Mouse (Mus musculus): ENCODE measurements at regions not wholly inside any gene's neighbourhood (a gene's known extent, or its start where the extent isn't known, plus 50 kb on each side); places are given as distances from the start of the nearest gene placed in this dataset.

- Histone ChIP-seq H3K9ac (ENCODE audit: low read length) (no peak overlapping the region), H3K4me3 (ENCODE audit: low read depth, low read length) (no peak overlapping the region), H3K27ac (ENCODE audit: low read depth) (no peak overlapping the region), H3K4me1 (replicated peaks; ENCODE audit: control insufficient read depth, insufficient read depth, low read length) (no peaks in the 10 kb centered on the region), H3K4me2 (ENCODE audit: low read length) (no peak overlapping the region), H3K27me3 (replicated peaks; ENCODE audit: control insufficient read depth, insufficient read depth, low read length) (no peaks in the 10 kb centered on the region), H3K9me3 (ENCODE audit: control insufficient read depth, low read length) (no peaks in the 10 kb centered on the region), H3K36me3 (ENCODE audit: control insufficient read depth, insufficient read depth, low read length) (no peaks in the 10 kb centered on the region)
- no peak for DNase-seq (ENCODE audit: low spot score)
- 93% methylated on average over 1 of the region's 1 CpGs for whole genome bisulfite sequencing
- ATAC-seq (replicated peaks; ENCODE audit: low FRiP score, low TSS enrichment, low read depth) = no peak
These were observed 849.5 kb upstream of the Chrm3 start for GRCm38 (mm10) chr13:11210109-11210508.

GRCm38 (mm10) chr13:11205216-11205786 is 844.7 kb upstream of the Chrm3 start:
- ATAC-seq (replicated peaks; ENCODE audit: low FRiP score, low TSS enrichment, low read depth) (no peak), DNase-seq (ENCODE audit: low spot score) (no peak)
- Histone ChIP-seq H3K4me1 (replicated peaks; ENCODE audit: control insufficient read depth, insufficient read depth, low read length) (no peaks in the 10 kb centered on the region), H3K9ac (ENCODE audit: low read length) (no peak overlapping the region), H3K9me3 (ENCODE audit: control insufficient read depth, low read length) (no peaks in the 10 kb centered on the region), H3K4me3 (ENCODE audit: low read depth, low read length) (no peak overlapping the region), H3K36me3 (ENCODE audit: control insufficient read depth, insufficient read depth, low read length) (no peaks in the 10 kb centered on the region), H3K4me2 (ENCODE audit: low read length) (no peak overlapping the region), H3K27me3 (replicated peaks; ENCODE audit: control insufficient read depth, insufficient read depth, low read length) (no peaks in the 10 kb centered on the region), H3K27ac (ENCODE audit: low read depth) (no peak overlapping the region)
- WGBS = 89% methylated on average over 6 of the region's 6 CpGs

- H3K4me2 ChIP-seq (ENCODE audit: low read length) = no peak overlapping the region
- H3K36me3 ChIP-seq (ENCODE audit: control insufficient read depth, insufficient read depth, low read length) = no peaks in the 10 kb centered on the region
- no peak overlapping the region for H3K27ac ChIP-seq (ENCODE audit: low read depth)
- no peaks in the 10 kb centered on the region for H3K27me3 ChIP-seq (replicated peaks; ENCODE audit: control insufficient read depth, insufficient read depth, low read length)
- H3K9ac ChIP-seq (ENCODE audit: low read length) = no peak overlapping the region
- H3K4me1 ChIP-seq (replicated peaks; ENCODE audit: control insufficient read depth, insufficient read depth, low read length) = no peaks in the 10 kb centered on the region
- no peak overlapping the region for H3K4me3 ChIP-seq (ENCODE audit: low read depth, low read length)
- no peak for DNase-seq (ENCODE audit: low spot score)
- no peak for ATAC-seq (replicated peaks; ENCODE audit: low FRiP score, low TSS enrichment, low read depth)
- H3K9me3 ChIP-seq (ENCODE audit: control insufficient read depth, low read length) = no peaks in the 10 kb centered on the region
These were observed 841.3 kb upstream of the Chrm3 start for GRCm38 (mm10) chr13:11201978-11202377.

GRCm38 (mm10) chr13:11192471-11192870 is 831.8 kb upstream of the Chrm3 start:
- DNase-seq (ENCODE audit: low spot score) (no peak), ATAC-seq (replicated peaks; ENCODE audit: low FRiP score, low TSS enrichment, low read depth) (no peak)
- Histone ChIP-seq H3K36me3 (ENCODE audit: control insufficient read depth, insufficient read depth, low read length) (no peaks in the 10 kb centered on the region), H3K4me3 (ENCODE audit: low read depth, low read length) (no peak overlapping the region), H3K27me3 (replicated peaks; ENCODE audit: control insufficient read depth, insufficient read depth, low read length) (no peaks in the 10 kb centered on the region), H3K4me2 (ENCODE audit: low read length) (no peak overlapping the region), H3K27ac (ENCODE audit: low read depth) (no peak overlapping the region), H3K9ac (ENCODE audit: low read length) (no peak overlapping the region), H3K9me3 (ENCODE audit: control insufficient read depth, low read length) (no peaks in the 10 kb centered on the region), H3K4me1 (replicated peaks; ENCODE audit: control insufficient read depth, insufficient read depth, low read length) (no peaks in the 10 kb centered on the region)
- WGBS = 64% methylated on average over 8 of the region's 8 CpGs

- no peak overlapping the region for H3K4me2 ChIP-seq (ENCODE audit: low read length)
- DNase-seq (ENCODE audit: low spot score) = no peak
- H3K9me3 ChIP-seq (ENCODE audit: control insufficient read depth, low read length) = no peaks in the 10 kb centered on the region
- H3K27ac ChIP-seq (ENCODE audit: low read depth) = no peak overlapping the region
- H3K36me3 ChIP-seq (ENCODE audit: control insufficient read depth, insufficient read depth, low read length) = no peaks in the 10 kb centered on the region
- no peak for ATAC-seq (replicated peaks; ENCODE audit: low FRiP score, low TSS enrichment, low read depth)
- H3K4me3 ChIP-seq (ENCODE audit: low read depth, low read length) = no peak overlapping the region
- no peaks in the 10 kb centered on the region for H3K4me1 ChIP-seq (replicated peaks; ENCODE audit: control insufficient read depth, insufficient read depth, low read length)
- H3K9ac ChIP-seq (ENCODE audit: low read length) = no peak overlapping the region
- H3K27me3 ChIP-seq (replicated peaks; ENCODE audit: control insufficient read depth, insufficient read depth, low read length) = no peaks in the 10 kb centered on the region
These were observed 820.5 kb upstream of the Chrm3 start for GRCm38 (mm10) chr13:11181191-11181590.

- WGBS = 79% methylated on average over 1 of the region's 1 CpGs
- Histone ChIP-seq H3K27me3 (replicated peaks; ENCODE audit: control insufficient read depth, insufficient read depth, low read length) (no peaks in the 10 kb centered on the region), H3K9ac (ENCODE audit: low read length) (no peak overlapping the region), H3K27ac (ENCODE audit: low read depth) (no peak overlapping the region), H3K36me3 (ENCODE audit: control insufficient read depth, insufficient read depth, low read length) (no peaks in the 10 kb centered on the region), H3K9me3 (ENCODE audit: control insufficient read depth, low read length) (no peaks in the 10 kb centered on the region), H3K4me3 (ENCODE audit: low read depth, low read length) (no peak overlapping the region), H3K4me1 (replicated peaks; ENCODE audit: control insufficient read depth, insufficient read depth, low read length) (no peaks in the 10 kb centered on the region), H3K4me2 (ENCODE audit: low read length) (no peak overlapping the region)
- DNase-seq (ENCODE audit: low spot score) = no peak
- ATAC-seq (replicated peaks; ENCODE audit: low FRiP score, low TSS enrichment, low read depth) = no peak
These were observed 819.7 kb upstream of the Chrm3 start for GRCm38 (mm10) chr13:11180356-11180755.

- no peak for DNase-seq (ENCODE audit: low spot score)
- Histone ChIP-seq H3K27ac (ENCODE audit: low read depth) (no peak overlapping the region), H3K9me3 (ENCODE audit: control insufficient read depth, low read length) (no peaks in the 10 kb centered on the region), H3K4me1 (replicated peaks; ENCODE audit: control insufficient read depth, insufficient read depth, low read length) (no peaks in the 10 kb centered on the region), H3K36me3 (ENCODE audit: control insufficient read depth, insufficient read depth, low read length) (no peaks in the 10 kb centered on the region), H3K4me3 (ENCODE audit: low read depth, low read length) (no peak overlapping the region), H3K27me3 (replicated peaks; ENCODE audit: control insufficient read depth, insufficient read depth, low read length) (no peaks in the 10 kb centered on the region), H3K9ac (ENCODE audit: low read length) (no peak overlapping the region), H3K4me2 (ENCODE audit: low read length) (no peak overlapping the region)
- WGBS = 92% methylated on average over 2 of the region's 2 CpGs
- ATAC-seq (replicated peaks; ENCODE audit: low FRiP score, low TSS enrichment, low read depth) = no peak
These were observed 817.9 kb upstream of the Chrm3 start for GRCm38 (mm10) chr13:11178586-11178985.

GRCm38 (mm10) chr13:11177642-11178420 is 817.2 kb upstream of the Chrm3 start:
- H3K9ac ChIP-seq (ENCODE audit: low read length) = no peak overlapping the region
- no peak for ATAC-seq (replicated peaks; ENCODE audit: low FRiP score, low TSS enrichment, low read depth)
- H3K4me2 ChIP-seq (ENCODE audit: low read length) = no peak overlapping the region
- no peaks in the 10 kb centered on the region for H3K4me1 ChIP-seq (replicated peaks; ENCODE audit: control insufficient read depth, insufficient read depth, low read length)
- WGBS = 77% methylated on average over 6 of the region's 6 CpGs
- no peak overlapping the region for H3K27ac ChIP-seq (ENCODE audit: low read depth)
- H3K27me3 ChIP-seq (replicated peaks; ENCODE audit: control insufficient read depth, insufficient read depth, low read length) = no peaks in the 10 kb centered on the region
- no peak for DNase-seq (ENCODE audit: low spot score)
- H3K4me3 ChIP-seq (ENCODE audit: low read depth, low read length) = no peak overlapping the region
- H3K9me3 ChIP-seq (ENCODE audit: control insufficient read depth, low read length) = no peaks in the 10 kb centered on the region
- no peaks in the 10 kb centered on the region for H3K36me3 ChIP-seq (ENCODE audit: control insufficient read depth, insufficient read depth, low read length)

GRCm38 (mm10) chr13:11167115-11167514 is 806.5 kb upstream of the Chrm3 start:
- H3K9ac ChIP-seq (ENCODE audit: low read length) = no peak overlapping the region
- no peak for DNase-seq (ENCODE audit: low spot score)
- H3K27ac ChIP-seq (ENCODE audit: low read depth) = no peak overlapping the region
- WGBS = 67% methylated on average over 5 of the region's 5 CpGs
- ATAC-seq (replicated peaks; ENCODE audit: low FRiP score, low TSS enrichment, low read depth) = no peak
- no peaks in the 10 kb centered on the region for H3K36me3 ChIP-seq (ENCODE audit: control insufficient read depth, insufficient read depth, low read length)
- no peak overlapping the region for H3K4me2 ChIP-seq (ENCODE audit: low read length)
- no peaks in the 10 kb centered on the region for H3K9me3 ChIP-seq (ENCODE audit: control insufficient read depth, low read length)
- H3K4me1 ChIP-seq (replicated peaks; ENCODE audit: control insufficient read depth, insufficient read depth, low read length) = no peaks in the 10 kb centered on the region
- H3K27me3 ChIP-seq (replicated peaks; ENCODE audit: control insufficient read depth, insufficient read depth, low read length) = no peaks in the 10 kb centered on the region
- H3K4me3 ChIP-seq (ENCODE audit: low read depth, low read length) = no peak overlapping the region

All from intestine, embryonic 14.5 days (tissue).